Mouse (Mus musculus) central nervous system, embryonic 14 days (tissue): ENCODE data around the gene Kcnab3. TPM values are rescaled to one million over a fixed set of nuclear protein-coding genes. Genes with fewer than 3 reads are reported as not detected.

ENCODE experiments used
- polyA plus RNA-seq: library from polyadenylated mRNA; depleted of rRNA; stranded (reverse); fragments of >200 nt; gene quantifications from 2 replicates; pipeline ENCODE4 v1.2.3, GENCODE M21; 2012; rRNA removed

Kcnab3 gene
- 8.7 and 9.2 TPM in 2 replicates for polyA plus RNA-seq

DNA sequence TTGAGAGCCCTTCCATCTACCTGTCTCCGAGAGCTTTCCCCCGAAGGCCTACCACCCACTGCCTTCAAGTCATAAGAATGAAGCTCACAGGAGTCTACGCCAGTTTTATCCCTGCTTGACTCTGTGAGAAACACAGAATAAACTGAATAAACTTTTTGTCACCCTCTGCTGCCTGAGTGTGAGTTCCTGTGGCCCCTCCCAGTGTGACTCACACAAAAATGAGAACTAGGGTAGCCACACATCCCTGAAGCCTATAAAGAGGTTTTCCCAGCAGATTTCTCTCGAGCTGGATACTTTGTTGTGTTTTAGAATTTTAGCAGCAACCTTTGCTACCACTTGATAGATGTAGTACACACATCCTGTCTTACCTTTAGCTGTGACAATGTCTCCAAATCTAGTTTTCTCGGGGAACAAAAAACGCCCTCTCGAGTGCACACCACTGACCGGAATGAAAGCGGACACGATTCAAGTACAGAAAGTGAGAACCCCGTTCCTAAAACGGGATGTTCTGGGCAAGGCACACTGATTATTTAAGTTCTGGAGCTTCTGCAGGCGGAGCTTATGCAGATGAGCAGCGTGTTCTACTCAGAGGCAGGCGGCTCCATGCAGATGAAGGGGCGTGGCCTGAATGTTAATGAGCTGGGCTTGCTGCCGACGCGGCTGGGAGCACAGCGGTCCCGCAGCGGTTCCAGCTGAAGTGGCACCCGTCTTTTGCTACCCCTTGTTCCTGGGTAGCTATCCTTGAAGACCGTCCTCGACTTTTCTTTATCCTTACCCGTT lies at the start of gene Kcnab3:
Kcnab3 (plus strand) TSS at position 631 of the 780 bp plus-strand sequence.

DNA sequence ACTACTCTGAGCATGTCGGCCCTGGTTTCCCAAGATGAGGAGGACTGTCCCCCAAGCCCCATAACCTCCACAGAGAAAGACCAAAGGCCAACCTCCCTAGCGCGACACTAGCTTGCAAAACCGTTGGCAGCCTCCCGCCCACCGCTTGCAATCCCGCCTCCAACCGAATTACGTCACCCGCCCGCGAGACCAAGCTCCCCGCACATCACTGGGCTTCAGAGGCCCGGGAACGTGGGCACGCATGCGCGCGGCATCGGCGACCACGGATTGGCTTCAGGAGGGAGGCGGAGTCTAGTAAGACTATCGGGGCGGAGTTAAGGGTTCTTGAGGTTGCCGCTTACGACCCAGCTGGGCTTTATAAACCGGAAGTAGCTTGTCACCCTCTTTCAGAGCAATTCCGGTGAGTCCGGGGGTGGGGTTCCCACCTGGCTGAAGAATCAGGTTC lies 2.4 kb upstream of the Kcnab3 start, which contains the start of the genes Cntrob and Trappc1:
Cntrob (minus strand) TSS at position 109 of the 445 bp plus-strand sequence.
Trappc1 (plus strand) TSS at position 314 of the 445 bp plus-strand sequence.

DNA sequence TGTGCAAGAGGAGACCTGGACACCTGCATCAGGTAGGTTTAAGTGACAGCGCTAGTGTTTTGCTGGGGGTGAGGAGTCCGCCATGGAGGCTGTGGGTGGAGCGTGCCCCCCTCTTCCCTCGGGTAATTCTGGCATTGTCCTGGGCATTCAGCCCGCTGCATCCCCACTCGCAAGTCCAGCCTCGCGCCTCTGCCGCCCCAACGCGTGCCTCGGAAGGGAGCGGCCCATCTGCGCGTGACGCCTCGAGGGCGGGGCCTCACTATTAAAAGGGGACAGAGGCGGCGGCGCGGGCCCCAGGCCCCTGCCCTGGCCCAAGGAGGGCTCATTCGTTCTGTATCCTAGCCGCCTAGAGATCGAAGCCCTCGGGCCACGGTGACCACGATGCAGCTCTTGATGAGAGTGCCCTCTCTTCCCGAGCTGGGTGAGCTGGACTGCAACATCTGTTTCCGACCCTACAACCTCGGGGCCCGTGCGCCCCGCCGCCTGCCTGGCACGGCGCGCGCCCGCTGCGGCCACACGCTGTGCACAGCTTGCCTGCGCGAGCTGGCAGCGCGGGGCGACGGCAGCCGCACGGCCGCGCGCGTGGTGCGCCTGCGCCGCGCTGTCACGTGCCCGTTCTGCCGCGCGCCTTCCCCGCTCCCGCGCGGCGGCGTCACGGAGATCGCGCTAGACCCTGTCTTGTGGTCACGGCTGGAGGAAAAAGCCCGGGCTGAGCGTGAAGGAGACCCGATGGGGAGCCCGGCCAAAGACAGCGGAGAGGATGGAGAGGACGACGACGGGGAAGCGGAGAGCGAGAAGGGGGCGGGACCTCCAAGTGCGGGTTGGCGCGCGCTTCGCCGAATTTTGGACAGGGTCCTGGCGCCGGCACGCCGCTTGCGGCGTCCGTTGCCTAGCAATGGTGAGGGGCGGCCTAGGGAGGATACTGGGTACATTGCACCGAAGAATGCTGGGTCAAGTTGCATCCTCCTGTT lies 14.4 kb downstream of the Kcnab3 start, which contains the start of gene Rnf227:
Rnf227 (plus strand) TSS at position 301 of the 971 bp plus-strand sequence.

DNA sequence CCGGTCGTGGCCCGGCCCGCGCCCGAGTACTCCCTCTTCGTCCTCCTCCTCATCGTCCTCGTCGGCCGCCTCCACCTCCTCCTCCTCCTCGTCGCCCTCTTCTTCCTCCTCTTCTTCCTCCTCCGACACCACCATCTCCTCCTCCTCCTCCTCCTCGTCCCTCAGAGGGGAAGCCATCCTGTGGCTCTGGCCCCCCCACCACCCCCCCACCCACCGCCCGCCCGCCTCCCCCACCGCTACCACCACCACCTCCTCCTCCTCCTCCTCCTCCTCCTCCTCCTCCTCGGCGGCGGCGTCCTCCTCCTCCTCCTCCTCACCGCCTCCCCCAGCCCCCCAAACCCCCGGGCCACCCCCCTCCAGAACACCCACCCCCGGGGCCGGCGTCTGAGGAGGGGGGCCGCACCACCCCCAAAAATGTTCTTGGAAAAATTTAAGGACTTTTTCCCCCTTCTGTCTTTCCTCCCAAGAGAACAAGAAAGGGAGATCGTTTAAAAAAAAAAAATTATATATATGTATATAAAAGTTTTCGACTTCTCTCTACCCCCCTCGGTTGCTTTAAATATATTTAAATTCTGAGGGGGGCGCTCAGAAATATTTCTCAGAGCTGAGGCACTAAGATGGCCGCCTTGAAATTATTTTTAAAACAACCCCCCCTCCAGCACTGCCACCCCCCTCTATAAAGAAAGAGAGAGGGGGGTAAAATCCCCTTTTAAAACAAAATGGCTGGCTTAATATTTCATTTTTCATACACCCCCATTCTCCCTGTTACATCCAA lies 43.3 kb downstream of the Kcnab3 start, which contains the start of gene Chd3:
Chd3 (minus strand) TSS at position 192 of the 775 bp plus-strand sequence.

Other genes with a start within 250 kb of the Kcnab3 start
- 230 and 263 TPM in 2 replicates for gene Vamp2, start 237.8 kb upstream of the Kcnab3 start, polyA plus RNA-seq
- gene Per1, start 231.0 kb upstream of the Kcnab3 start, polyA plus RNA-seq = 11.7 and 14.5 TPM in 2 replicates
- 0.32 and 0.58 TPM in 2 replicates for gene Hes7, start 205.9 kb upstream of the Kcnab3 start, polyA plus RNA-seq
- 0.36 and 0.44 TPM in 2 replicates for gene 9130213A22Rik, start 203.7 kb upstream of the Kcnab3 start, polyA plus RNA-seq
- 2.3 and 2.7 TPM in 2 replicates for gene Aloxe3, start 200.4 kb upstream of the Kcnab3 start, polyA plus RNA-seq
- gene Alox12b, start 169.3 kb upstream of the Kcnab3 start, polyA plus RNA-seq = 0.11 and 0.23 TPM in 2 replicates
- gene Alox8, start 128.4 kb upstream of the Kcnab3 start, polyA plus RNA-seq = 0.02 and 0.25 TPM in 2 replicates
- gene Gucy2e, start 89.2 kb upstream of the Kcnab3 start, polyA plus RNA-seq = 0.18 and 0.24 TPM in 2 replicates
- 51.8 and 63.1 TPM in 2 replicates for gene Cntrob, start 2.5 kb upstream of the Kcnab3 start, polyA plus RNA-seq
- gene Trappc1, start 2.3 kb upstream of the Kcnab3 start, polyA plus RNA-seq = 148 and 155 TPM in 2 replicates
- 88.1 and 91.3 TPM in 2 replicates for gene Rnf227, start 14.2 kb downstream of the Kcnab3 start, polyA plus RNA-seq
- gene Chd3, start 43.1 kb downstream of the Kcnab3 start, polyA plus RNA-seq = 342 and 343 TPM in 2 replicates
- gene Naa38, start 69.2 kb downstream of the Kcnab3 start, polyA plus RNA-seq = 103 and 106 TPM in 2 replicates
- gene Cyb5d1, start 69.4 kb downstream of the Kcnab3 start, polyA plus RNA-seq = 32.2 and 34.2 TPM in 2 replicates
- 5.4 and 6.8 TPM in 2 replicates for gene Tmem88, start 72.0 kb downstream of the Kcnab3 start, polyA plus RNA-seq
- 20.4 and 25.1 TPM in 2 replicates for gene Kdm6b, start 87.4 kb downstream of the Kcnab3 start, polyA plus RNA-seq
- gene Dnah2, start 222.9 kb downstream of the Kcnab3 start, polyA plus RNA-seq = 4.1 and 5.0 TPM in 2 replicates
- 144 and 154 TPM in 2 replicates for gene Efnb3, start 233.9 kb downstream of the Kcnab3 start, polyA plus RNA-seq